Mouse (Mus musculus) small intestine, adult 2 months (tissue): ENCODE data around the gene Nbas. TPM values are rescaled to one million over a fixed set of nuclear protein-coding genes. Genes with fewer than 3 reads are reported as not detected.

Source experiments
- H3K27ac ChIP-seq: fragments of 200-500 bp; 2 replicates; pipeline ENCODE4 v1.5.1; 2012; ENCODE audit warnings: low read depth, low read length, control low read depth, inconsistent platforms; ENCODE audit not compliant: insufficient read depth
- H3K27me3 ChIP-seq: fragments of 200-500 bp; 2 replicates; pipeline ENCODE4 v1.6.1; 2012; ENCODE audit warnings: mild to moderate bottlenecking, moderate library complexity, low read length, inconsistent platforms; ENCODE audit not compliant: control insufficient read depth, insufficient read depth
- H3K36me3 ChIP-seq: fragments of 200-500 bp; 2 replicates; pipeline ENCODE4 v1.6.1; 2012; ENCODE audit warnings: mild to moderate bottlenecking, low read length, control low read depth, inconsistent platforms; ENCODE audit not compliant: control insufficient read depth, insufficient read depth
- H3K4me1 ChIP-seq: fragments of 200-500 bp; 2 replicates; pipeline ENCODE4 v1.6.1; 2012; ENCODE audit warnings: low read length, inconsistent platforms, mixed read lengths; ENCODE audit not compliant: control insufficient read depth, insufficient read depth, insufficient read length
- H3K4me3 ChIP-seq: fragments of 200-500 bp; 2 replicates; pipeline ENCODE4 v1.5.1; 2012; ENCODE audit warnings: low read depth, mild to moderate bottlenecking, control low read depth, inconsistent platforms, low read length, moderate library complexity
- CTCF ChIP-seq: fragments of 200-500 bp; IDR thresholded peaks from 2 replicates; pipeline ENCODE4 v1.5.1; 2012; ENCODE audit warnings: low read depth, mild to moderate bottlenecking, control low read depth, inconsistent platforms, low read length, moderate library complexity, mixed read lengths; ENCODE audit not compliant: insufficient replicate concordance, insufficient read length; ENCODE audit errors: extremely low read depth
- POLR2A ChIP-seq: fragments of 200-500 bp; IDR thresholded peaks from 2 replicates; pipeline ENCODE4 v1.6.1; 2012; ENCODE audit warnings: low read depth, mild to moderate bottlenecking, control low read depth, inconsistent platforms, low read length, moderate library complexity
- WGBS: fragments of 180-500 bp; shearing (Covaris S2); methylation state at CpG from one replicate; pipeline ENCODE4 v1.1.7; 2018; 5-methylcytosine and 5-hydroxymethylcytosine counted together
- polyA plus RNA-seq: library from polyadenylated mRNA; depleted of rRNA; stranded (reverse); fragments of >200 nt; gene quantifications from 2 replicates; pipeline ENCODE4 v1.2.3, GENCODE M21; 2012

Gene Nbas
- polyA plus RNA-seq, 1 experiment, result 17.2 TPM

DNA sequence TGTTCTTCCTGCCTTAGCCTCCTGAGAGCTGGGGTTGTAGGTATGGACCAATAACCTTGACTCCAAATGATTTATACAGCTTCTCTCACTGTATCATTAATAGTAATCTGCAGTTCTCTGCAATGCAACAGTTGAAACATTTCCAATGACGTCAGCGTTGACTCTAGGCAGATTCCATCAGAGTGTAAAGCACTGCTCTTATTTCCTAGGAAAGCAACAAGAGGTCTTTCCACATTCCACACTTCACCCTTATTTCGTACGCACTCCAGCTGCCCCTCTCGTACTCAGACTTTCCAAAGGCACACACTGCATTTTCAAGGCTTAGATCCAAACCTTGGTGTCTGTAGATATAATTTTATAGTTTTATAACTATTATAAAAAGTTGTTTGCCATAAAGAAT, 73.6 kb downstream of the Nbas start:
- TF ChIP-seq CTCF, result no peak
- TF ChIP-seq POLR2A, result no peak
- Histone ChIP-seq H3K27me3 (no peaks in the 10 kb centered on the region), H3K36me3 (peaks cover 19% of the 10 kb centered on the region), H3K4me3 (no peak overlapping the region), H3K4me1 (no peaks in the 10 kb centered on the region), H3K27ac (no peak overlapping the region)
- WGBS, result 37% methylated on average over 5 of the region's 5 CpGs

DNA sequence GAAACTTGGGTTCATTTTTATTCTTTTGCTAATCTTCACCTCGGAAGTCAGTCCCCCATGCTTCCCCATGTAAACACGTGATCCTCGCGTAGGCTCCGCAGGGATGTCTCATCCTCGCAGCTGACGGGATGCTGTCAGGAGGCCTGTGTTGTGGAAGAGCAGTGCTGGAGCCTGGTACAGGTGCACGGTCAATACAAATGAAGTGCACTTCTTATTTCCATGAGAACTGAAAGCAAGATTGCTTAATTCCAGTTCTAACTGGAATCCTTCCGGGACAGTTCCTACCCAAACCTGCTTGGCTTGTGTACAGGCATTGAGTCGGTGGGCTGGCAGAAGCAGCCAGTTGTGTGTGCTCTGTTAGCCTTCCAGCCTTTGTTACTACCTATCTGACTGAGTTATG, 87.3 kb downstream of the Nbas start:
- TF ChIP-seq POLR2A (no peak), CTCF (no peak)
- no peaks in the 10 kb centered on the region for H3K4me1 ChIP-seq
- H3K4me3 ChIP-seq, result no peak overlapping the region
- peaks cover 29% of the 10 kb centered on the region for H3K36me3 ChIP-seq
- no peak overlapping the region for H3K27ac ChIP-seq
- 90% methylated on average over 10 of the region's 10 CpGs for WGBS
- no peaks in the 10 kb centered on the region for H3K27me3 ChIP-seq

DNA sequence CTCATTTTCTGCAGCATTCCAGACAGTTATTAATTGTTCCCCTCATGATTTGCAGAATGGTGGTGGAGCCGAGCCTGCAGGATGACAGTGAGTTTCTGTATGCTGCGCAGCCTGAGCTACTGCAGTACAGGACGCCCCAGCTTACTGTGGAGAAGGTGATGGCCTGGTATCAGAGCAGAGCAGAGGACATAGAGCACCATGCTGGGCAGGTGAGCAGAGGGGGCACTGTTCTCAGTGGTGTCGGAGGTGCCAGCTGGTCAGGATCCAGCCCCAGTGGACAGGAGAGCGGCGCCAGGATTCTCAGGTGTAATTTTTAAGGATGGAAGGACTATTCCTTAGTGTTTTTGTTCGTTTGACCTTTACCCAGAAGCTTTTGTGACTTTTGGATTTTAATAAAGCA, 87.8 kb downstream of the Nbas start:
- no peaks in the 10 kb centered on the region for H3K27me3 ChIP-seq
- H3K4me1 ChIP-seq, result no peaks in the 10 kb centered on the region
- 90% methylated on average over 7 of the region's 7 CpGs for WGBS
- H3K27ac ChIP-seq, result no peak overlapping the region
- peaks cover 30% of the 10 kb centered on the region for H3K36me3 ChIP-seq
- no peak overlapping the region for H3K4me3 ChIP-seq
- no peak for TF ChIP-seq POLR2A
- no peak for TF ChIP-seq CTCF

DNA sequence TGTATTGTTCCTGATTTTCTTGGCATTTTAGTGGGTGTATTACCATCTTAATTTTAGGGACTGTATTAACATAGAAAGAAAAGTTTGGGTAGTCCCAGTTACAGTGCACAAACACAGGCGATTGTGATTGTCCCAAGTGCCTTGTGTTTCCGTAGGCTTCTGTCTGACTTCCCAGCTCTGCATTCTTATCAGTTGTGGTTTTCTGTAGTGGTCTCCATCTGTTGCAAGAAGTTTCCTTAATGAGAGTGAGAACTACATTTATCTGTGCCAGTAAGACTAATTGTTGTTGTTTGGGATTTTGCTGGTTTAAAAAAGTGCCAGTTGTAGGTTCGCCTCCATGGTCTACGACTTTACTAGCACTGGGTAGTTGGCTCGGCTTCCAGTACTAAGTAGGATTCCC, 88.3 kb downstream of the Nbas start:
- no peak overlapping the region for H3K27ac ChIP-seq

DNA sequence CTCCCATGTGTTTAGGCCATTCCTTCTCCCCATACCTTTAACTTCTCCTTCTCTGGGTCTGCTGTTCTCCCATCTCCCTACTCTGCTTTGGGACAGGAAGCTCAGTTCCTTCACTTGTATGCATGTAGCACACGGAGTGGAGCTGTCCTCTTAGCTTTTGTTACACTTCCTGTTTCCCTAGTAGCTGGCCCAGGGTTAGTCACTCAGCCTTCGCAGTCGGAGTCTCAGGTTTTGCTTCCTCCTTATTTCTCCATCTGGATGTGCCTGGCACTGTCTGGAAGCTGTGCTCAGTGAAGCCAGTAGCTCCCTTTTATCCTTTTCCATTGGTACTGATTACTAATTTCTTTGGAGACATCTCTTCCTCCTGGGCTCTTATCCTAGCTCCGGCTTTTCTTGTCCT, 89.9 kb downstream of the Nbas start:
- no peaks in the 10 kb centered on the region for H3K4me1 ChIP-seq
- H3K4me3 ChIP-seq, result no peak overlapping the region
- peaks cover 37% of the 10 kb centered on the region for H3K36me3 ChIP-seq
- H3K27me3 ChIP-seq, result no peaks in the 10 kb centered on the region
- WGBS, result 81% methylated on average over 4 of the region's 4 CpGs
- TF ChIP-seq POLR2A, result no peak
- TF ChIP-seq CTCF, result no peak
- no peak overlapping the region for H3K27ac ChIP-seq

More for the DNA sequence above, 88.3 kb downstream of the Nbas start:
- Histone ChIP-seq H3K4me3 (no peak overlapping the region), H3K27me3 (no peaks in the 10 kb centered on the region), H3K36me3 (peaks cover 33% of the 10 kb centered on the region), H3K4me1 (no peaks in the 10 kb centered on the region)
- WGBS, result 93% methylated on average over 5 of the region's 5 CpGs
- TF ChIP-seq POLR2A (no peak), CTCF (no peak)

DNA sequence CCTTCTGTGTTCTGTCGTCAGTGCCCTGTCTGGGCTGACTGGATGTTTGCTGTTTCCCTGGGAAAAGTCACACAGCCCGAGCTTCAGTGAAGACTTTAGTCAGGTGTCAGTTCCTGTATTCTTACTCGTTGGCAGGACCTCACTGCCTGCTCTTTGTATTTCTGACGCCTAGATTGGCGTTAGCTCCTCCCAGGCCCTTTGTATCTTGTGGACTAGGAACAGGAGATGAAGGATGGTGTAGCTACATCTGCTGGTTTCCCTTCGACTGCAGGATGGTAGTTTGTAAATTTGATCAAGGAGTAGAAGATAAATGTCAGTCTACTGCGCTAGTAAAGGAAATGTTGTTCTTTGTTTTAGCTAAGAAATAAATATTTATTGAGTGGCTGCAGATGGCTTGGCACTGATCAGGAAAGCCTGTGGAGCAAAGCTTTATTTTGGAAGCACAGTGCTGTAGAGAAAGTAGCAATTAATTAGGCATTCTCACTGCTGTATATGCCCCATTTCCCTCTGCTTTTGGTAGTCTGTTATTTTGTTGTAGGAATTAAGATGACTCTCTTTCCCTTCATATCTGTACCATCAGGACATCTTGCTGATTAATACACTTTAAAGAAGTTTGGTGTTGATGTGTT, 91.4 kb downstream of the Nbas start:
- H3K36me3 ChIP-seq, result peaks cover 36% of the 10 kb centered on the region
- H3K4me1 ChIP-seq, result no peaks in the 10 kb centered on the region
- no peak overlapping the region for H3K27ac ChIP-seq
- no peaks in the 10 kb centered on the region for H3K27me3 ChIP-seq
- TF ChIP-seq CTCF, result no peak
- TF ChIP-seq POLR2A, result no peak
- WGBS, result 47% methylated on average over 7 of the region's 7 CpGs
- no peak overlapping the region for H3K4me3 ChIP-seq

DNA sequence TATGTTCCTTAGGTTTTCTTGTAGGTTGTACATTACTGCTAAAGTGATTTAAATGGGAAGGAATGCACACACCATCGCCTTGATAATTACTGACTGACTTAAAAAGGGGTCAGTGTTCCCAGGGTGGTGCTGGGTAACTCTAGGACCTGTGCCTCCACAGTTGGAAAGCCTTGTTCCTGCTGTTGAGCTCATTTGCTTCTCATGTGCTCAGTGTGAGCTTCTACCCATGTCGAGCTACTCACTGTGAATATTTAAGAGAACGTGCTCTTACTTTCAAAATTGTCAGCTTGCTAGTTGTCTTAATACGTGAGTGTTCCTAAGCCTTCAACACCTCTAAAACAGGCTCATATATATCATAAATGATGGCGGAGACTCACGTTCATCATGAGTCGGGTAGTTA, 112.6 kb downstream of the Nbas start:
- TF ChIP-seq POLR2A, result no peak
- TF ChIP-seq CTCF, result no peak

More for the DNA sequence above, 112.6 kb downstream of the Nbas start:
- no peak overlapping the region for H3K27ac ChIP-seq
- no peaks in the 10 kb centered on the region for H3K27me3 ChIP-seq
- 95% methylated on average over 7 of the region's 7 CpGs for WGBS
- H3K36me3 ChIP-seq, result peaks cover 5% of the 10 kb centered on the region; the same call in 1 of the 2 replicates
- H3K4me1 ChIP-seq, result no peaks in the 10 kb centered on the region
- H3K4me3 ChIP-seq, result no peak overlapping the region
